Mouse (Mus musculus) kidney, adult 10 weeks (tissue): Measurements from ENCODE around the gene Slc23a4. TPM values are rescaled to one million over a fixed set of nuclear protein-coding genes. Genes with fewer than 3 reads are reported as not detected.

Experiments
- polyA plus RNA-seq: library from polyadenylated mRNA; stranded (reverse); fragments of 350-450 nt; fragmentation: Illumina TruSeq; extraction: RNeasy Lipid Tissue Mini Kit (QIAGEN cat#74804); gene quantifications from one replicate; pipeline ENCODE4 v1.2.3, GENCODE M21; 2014; ENCODE audit warnings: low read depth, low replicate concordance

The Slc23a4 gene
- not detected for polyA plus RNA-seq

DNA sequence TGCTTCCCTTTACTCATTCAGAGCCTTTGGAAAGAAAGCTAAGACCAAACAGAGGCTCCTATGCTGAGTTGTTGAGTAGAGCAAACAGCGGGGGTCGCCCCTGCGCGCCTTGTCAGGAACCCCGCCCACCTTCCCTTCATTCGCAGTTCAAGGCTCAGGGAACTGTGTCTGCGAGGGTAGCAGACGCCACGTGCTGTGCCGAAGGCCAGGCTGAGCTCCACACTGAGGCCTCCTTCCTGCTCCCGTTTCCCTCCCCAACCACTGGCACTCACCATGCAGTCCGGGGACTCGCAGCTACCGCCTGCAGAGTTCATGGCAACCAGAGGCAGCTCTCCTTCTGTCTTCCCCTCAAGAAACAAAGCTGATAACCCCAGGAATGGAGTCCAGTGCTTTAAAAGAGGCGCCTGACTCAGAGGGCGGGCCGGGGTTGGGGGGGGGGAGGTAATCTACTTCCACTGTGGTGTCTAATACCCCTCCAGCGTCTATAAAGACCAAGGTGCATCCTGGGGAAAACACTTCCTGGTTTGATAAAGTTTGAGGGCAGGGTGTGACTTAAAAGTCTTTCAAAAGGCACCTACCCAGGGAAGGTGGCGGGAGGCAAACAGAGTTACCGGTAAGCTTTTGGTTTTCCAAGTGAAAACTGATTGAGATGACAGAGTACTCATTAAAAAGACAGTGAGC is at the start of gene Slc23a4:
Gene Slc23a4 (minus strand): TSS at position 324 of the 681 bp plus-strand sequence.

DNA sequence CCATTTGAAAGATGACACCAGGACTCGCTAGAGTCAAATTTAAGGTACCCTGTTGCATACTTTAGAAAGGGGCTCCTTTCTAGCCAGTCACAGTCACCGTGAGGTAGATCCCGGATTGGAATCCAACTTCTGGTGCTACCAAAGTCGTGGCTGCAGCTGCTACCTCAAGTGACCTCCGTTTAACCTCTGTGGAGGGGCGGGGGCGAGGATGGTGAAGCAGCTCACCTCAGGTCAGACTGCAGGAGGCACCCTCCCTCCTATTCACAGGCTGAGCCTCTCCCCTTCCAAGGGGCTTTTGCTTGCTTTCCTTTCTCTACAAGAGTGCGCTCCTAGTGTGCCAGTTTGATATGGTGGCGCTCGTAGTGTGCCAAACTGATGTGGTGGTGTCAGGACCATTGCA is 68.2 kb downstream of the Slc23a4 start, which contains the start of gene Stra8:
Gene Stra8 (plus strand): TSS at position 208 of the 400 bp plus-strand sequence.

GRCm38 (mm10) chr6:34910371-34911219 is 77.6 kb downstream of the Slc23a4 start, which contains the start of gene Wdr91:
Wdr91 (minus strand) TSS chr6:34910876.

Other genes starting within 250 kb of the Slc23a4 start
- gene Agbl3, start 208.0 kb downstream of the Slc23a4 start, polyA plus RNA-seq: 52.9 TPM
- 33.5 TPM for gene Tmem140, start 125.3 kb downstream of the Slc23a4 start, polyA plus RNA-seq
- 0.73 TPM for gene Cyren, start 110.3 kb downstream of the Slc23a4 start, polyA plus RNA-seq
- gene Wdr91, start 77.5 kb downstream of the Slc23a4 start, polyA plus RNA-seq: 8.0 TPM
- gene Stra8, start 68.2 kb downstream of the Slc23a4 start, polyA plus RNA-seq: not detected
- gene Cnot4, start 145.3 kb upstream of the Slc23a4 start, polyA plus RNA-seq: 29.0 TPM
- 15.7 TPM for gene Nup205, start 189.0 kb upstream of the Slc23a4 start, polyA plus RNA-seq